Mouse (Mus musculus): ENCODE results near the gene Clk3. TPM values are rescaled to one million over a fixed set of nuclear protein-coding genes. Genes with fewer than 3 reads are reported as not detected.

Clk3 gene
- 22.3 and 26.6 TPM in 2 replicates for polyA plus RNA-seq (2012; ENCODE audit: insufficient read depth, insufficient read length, missing spikeins)

- Histone ChIP-seq H3K4me1 (ENCODE audit: control insufficient read depth, insufficient read depth, insufficient read length, low read length) (peaks cover 12% of the 10 kb centered on the region), H3K4me3 (ENCODE audit: insufficient read depth, low read depth, low read length) (peak within 1 kb of the TSS; percentile 94), H3K27ac (replicated peaks; ENCODE audit: low read depth, low read length) (peak within 1 kb of the TSS; percentile 98)
Measured at GRCm38 (mm10) chr9:57765364-57766351, at the start of gene Clk3. Clk3 (minus strand) TSS chr9:57765860.

GRCm38 (mm10) chr9:57814866-57815265 lies 49.2 kb upstream of the Clk3 start:
- no peaks in the 10 kb centered on the region for H3K4me1 ChIP-seq (ENCODE audit: control insufficient read depth, insufficient read depth, insufficient read length, low read length)
- no peak overlapping the region for H3K27ac ChIP-seq (replicated peaks; ENCODE audit: low read depth, low read length)
- no peak overlapping the region for H3K4me3 ChIP-seq (ENCODE audit: insufficient read depth, low read depth, low read length)

- Histone ChIP-seq H3K27ac (replicated peaks; ENCODE audit: low read depth, low read length) (no peak overlapping the region), H3K4me1 (ENCODE audit: control insufficient read depth, insufficient read depth, insufficient read length, low read length) (no peaks in the 10 kb centered on the region), H3K4me3 (ENCODE audit: insufficient read depth, low read depth, low read length) (no peak overlapping the region)
Measured at GRCm38 (mm10) chr9:57814014-57814413, 48.4 kb upstream of the Clk3 start.

- no peak overlapping the region for H3K4me3 ChIP-seq (ENCODE audit: insufficient read depth, low read depth, low read length)
- H3K4me1 ChIP-seq (ENCODE audit: control insufficient read depth, insufficient read depth, insufficient read length, low read length), result no peaks in the 10 kb centered on the region
- H3K27ac ChIP-seq (replicated peaks; ENCODE audit: low read depth, low read length), result no peak overlapping the region
Measured at GRCm38 (mm10) chr9:57811793-57812733, 46.4 kb upstream of the Clk3 start.

GRCm38 (mm10) chr9:57810691-57811090 lies 45.0 kb upstream of the Clk3 start:
- H3K27ac ChIP-seq (replicated peaks; ENCODE audit: low read depth, low read length), result no peak overlapping the region
- no peaks in the 10 kb centered on the region for H3K4me1 ChIP-seq (ENCODE audit: control insufficient read depth, insufficient read depth, insufficient read length, low read length)
- no peak overlapping the region for H3K4me3 ChIP-seq (ENCODE audit: insufficient read depth, low read depth, low read length)

- no peak overlapping the region for H3K4me3 ChIP-seq (ENCODE audit: insufficient read depth, low read depth, low read length)
- no peak overlapping the region for H3K27ac ChIP-seq (replicated peaks; ENCODE audit: low read depth, low read length)
- no peaks in the 10 kb centered on the region for H3K4me1 ChIP-seq (ENCODE audit: control insufficient read depth, insufficient read depth, insufficient read length, low read length)
Measured at GRCm38 (mm10) chr9:57808771-57809310, 43.2 kb upstream of the Clk3 start.

GRCm38 (mm10) chr9:57807174-57807651 lies 41.6 kb upstream of the Clk3 start:
- Histone ChIP-seq H3K4me1 (ENCODE audit: control insufficient read depth, insufficient read depth, insufficient read length, low read length) (no peaks in the 10 kb centered on the region), H3K27ac (replicated peaks; ENCODE audit: low read depth, low read length) (no peak overlapping the region), H3K4me3 (ENCODE audit: insufficient read depth, low read depth, low read length) (no peak overlapping the region)

- Histone ChIP-seq H3K4me1 (ENCODE audit: control insufficient read depth, insufficient read depth, insufficient read length, low read length) (no peaks in the 10 kb centered on the region), H3K4me3 (ENCODE audit: insufficient read depth, low read depth, low read length) (no peak overlapping the region), H3K27ac (replicated peaks; ENCODE audit: low read depth, low read length) (no peak overlapping the region)
Measured at GRCm38 (mm10) chr9:57806066-57806481, 40.4 kb upstream of the Clk3 start.

- Histone ChIP-seq H3K4me3 (ENCODE audit: insufficient read depth, low read depth, low read length) (no peak overlapping the region), H3K4me1 (ENCODE audit: control insufficient read depth, insufficient read depth, insufficient read length, low read length) (no peaks in the 10 kb centered on the region), H3K27ac (replicated peaks; ENCODE audit: low read depth, low read length) (no peak overlapping the region)
Measured at GRCm38 (mm10) chr9:57805087-57805737, 39.6 kb upstream of the Clk3 start.

- no peak overlapping the region for H3K27ac ChIP-seq (replicated peaks; ENCODE audit: low read depth, low read length)
- no peaks in the 10 kb centered on the region for H3K4me1 ChIP-seq (ENCODE audit: control insufficient read depth, insufficient read depth, insufficient read length, low read length)
Measured at GRCm38 (mm10) chr9:57803839-57804238, 38.2 kb upstream of the Clk3 start.

GRCm38 (mm10) chr9:57803047-57803446 lies 37.4 kb upstream of the Clk3 start:
- no peaks in the 10 kb centered on the region for H3K4me1 ChIP-seq (ENCODE audit: control insufficient read depth, insufficient read depth, insufficient read length, low read length)
- no peak overlapping the region for H3K27ac ChIP-seq (replicated peaks; ENCODE audit: low read depth, low read length)
- H3K4me3 ChIP-seq (ENCODE audit: insufficient read depth, low read depth, low read length), result no peak overlapping the region

More at GRCm38 (mm10) chr9:57803839-57804238, 38.2 kb upstream of the Clk3 start:
- no peak overlapping the region for H3K4me3 ChIP-seq (ENCODE audit: insufficient read depth, low read depth, low read length)

GRCm38 (mm10) chr9:57800325-57800975 lies 34.8 kb upstream of the Clk3 start:
- no peak overlapping the region for H3K4me3 ChIP-seq (ENCODE audit: insufficient read depth, low read depth, low read length)
- no peak overlapping the region for H3K27ac ChIP-seq (replicated peaks; ENCODE audit: low read depth, low read length)
- H3K4me1 ChIP-seq (ENCODE audit: control insufficient read depth, insufficient read depth, insufficient read length, low read length), result no peaks in the 10 kb centered on the region

- Histone ChIP-seq H3K4me1 (ENCODE audit: control insufficient read depth, insufficient read depth, insufficient read length, low read length) (no peaks in the 10 kb centered on the region), H3K27ac (replicated peaks; ENCODE audit: low read depth, low read length) (no peak overlapping the region), H3K4me3 (ENCODE audit: insufficient read depth, low read depth, low read length) (no peak overlapping the region)
Measured at GRCm38 (mm10) chr9:57798725-57799253, 33.1 kb upstream of the Clk3 start.

GRCm38 (mm10) chr9:57797456-57797855 lies 31.8 kb upstream of the Clk3 start:
- Histone ChIP-seq H3K27ac (replicated peaks; ENCODE audit: low read depth, low read length) (no peak overlapping the region), H3K4me3 (ENCODE audit: insufficient read depth, low read depth, low read length) (no peak overlapping the region), H3K4me1 (ENCODE audit: control insufficient read depth, insufficient read depth, insufficient read length, low read length) (no peaks in the 10 kb centered on the region)

All from brown adipose tissue, adult 24 weeks (tissue).